Mouse (Mus musculus): ENCODE measurements at regions not wholly inside any gene's neighbourhood (a gene's known extent, or its start where the extent isn't known, plus 50 kb on each side); places are given as distances from the start of the nearest gene placed in this dataset.
A peak's percentile ranks its signal among the peaks of the same experiment; 100 is the strongest.
"Not testable (repeated sequence)": the region's sequence is repeated elsewhere in the genome, so short reads cannot be mapped to it uniquely, and the experiment has no call there.

- DNase-seq (ENCODE audit: low read depth, low spot score) = no peak
Measured at GRCm38 (mm10) chr16:12516834-12517685, 533.1 kb downstream of the Shisa9 start.

- DNase-seq (ENCODE audit: low read depth, low spot score) = no peak
Measured at GRCm38 (mm10) chr16:12518264-12518663, 534.4 kb downstream of the Shisa9 start.

- DNase-seq (ENCODE audit: low read depth, low spot score) = no peak
Measured at GRCm38 (mm10) chr16:12521711-12522476, 538.0 kb downstream of the Shisa9 start.

- DNase-seq (ENCODE audit: low read depth, low spot score) = no peak
Measured at GRCm38 (mm10) chr16:12548462-12548861, 561.0 kb upstream of the Ercc4 start.

GRCm38 (mm10) chr16:12588889-12589288 is 520.6 kb upstream of the Ercc4 start:
- DNase-seq (ENCODE audit: low read depth, low spot score) = no peak

- DNase-seq (ENCODE audit: low read depth, low spot score) = no peak
Measured at GRCm38 (mm10) chr16:12608259-12608658, 501.2 kb upstream of the Ercc4 start.

GRCm38 (mm10) chr16:12611106-12611505 is 498.4 kb upstream of the Ercc4 start:
- DNase-seq (ENCODE audit: low read depth, low spot score) = no peak

- DNase-seq (ENCODE audit: low read depth, low spot score) = no peak
Measured at GRCm38 (mm10) chr16:12617781-12618180, 491.7 kb upstream of the Ercc4 start.

- DNase-seq (ENCODE audit: low read depth, low spot score) = no peak
Measured at GRCm38 (mm10) chr16:12632533-12632932, 477.0 kb upstream of the Ercc4 start.

GRCm38 (mm10) chr16:12638971-12639640 is 470.4 kb upstream of the Ercc4 start:
- no peak for DNase-seq (ENCODE audit: low read depth, low spot score)

GRCm38 (mm10) chr16:12643053-12643452 is 466.4 kb upstream of the Ercc4 start:
- DNase-seq (ENCODE audit: low read depth, low spot score) = no peak

GRCm38 (mm10) chr16:12644621-12645020 is 464.9 kb upstream of the Ercc4 start:
- no peak for DNase-seq (ENCODE audit: low read depth, low spot score)

- no peak for DNase-seq (ENCODE audit: low read depth, low spot score)
Measured at GRCm38 (mm10) chr16:12652180-12652579, 457.3 kb upstream of the Ercc4 start.

- not testable (repeated sequence) for DNase-seq (ENCODE audit: low read depth, low spot score)
Measured at GRCm38 (mm10) chr16:12673656-12674055, 435.8 kb upstream of the Ercc4 start.

GRCm38 (mm10) chr16:12681474-12681873 is 428.0 kb upstream of the Ercc4 start:
- DNase-seq (ENCODE audit: low read depth, low spot score) = no peak

GRCm38 (mm10) chr16:12685816-12686215 is 423.7 kb upstream of the Ercc4 start:
- DNase-seq (ENCODE audit: low read depth, low spot score) = no peak

- no peak for DNase-seq (ENCODE audit: low read depth, low spot score)
Measured at GRCm38 (mm10) chr16:12691776-12692175, 417.7 kb upstream of the Ercc4 start.

- DNase-seq (ENCODE audit: low read depth, low spot score) = peak; percentile 17
Measured at GRCm38 (mm10) chr16:12692739-12693292, 416.7 kb upstream of the Ercc4 start.

GRCm38 (mm10) chr16:12693346-12693745 is 416.1 kb upstream of the Ercc4 start:
- DNase-seq (ENCODE audit: low read depth, low spot score) = no peak

GRCm38 (mm10) chr16:12694646-12695045 is 414.8 kb upstream of the Ercc4 start:
- DNase-seq (ENCODE audit: low read depth, low spot score) = no peak

- DNase-seq (ENCODE audit: low read depth, low spot score) = no peak
Measured at GRCm38 (mm10) chr16:12696939-12697621, 412.4 kb upstream of the Ercc4 start.

Measured in retina, postnatal 7 days (tissue).